Mouse (Mus musculus): Measurements from ENCODE around the gene Pdcd4. TPM values are rescaled to one million over a fixed set of nuclear protein-coding genes. Genes with fewer than 3 reads are reported as not detected.
"Not testable (repeated sequence)": the region's sequence is repeated elsewhere in the genome, so short reads cannot be mapped to it uniquely, and the experiment has no call there.

Gene Pdcd4
- polyA plus RNA-seq, 1 experiment from 2014 or later, result 50.1 TPM

GRCm38 (mm10) chr19:53901931-53902738 is 10.1 kb downstream of the Pdcd4 start:
- ATAC-seq (replicated peaks; ENCODE audit: low FRiP score) (peak; percentile 40), DNase-seq (ENCODE audit: low spot score) (peak; percentile 41)
- 33% methylated on average over 15 of the region's 15 CpGs for WGBS
- Histone ChIP-seq H3K27ac (ENCODE audit: low read depth, low read length) (peak overlapping the region; percentile 89), H3K36me3 (ENCODE audit: control insufficient read depth, insufficient read depth, low read length) (no peaks in the 10 kb centered on the region), H3K27me3 (replicated peaks; ENCODE audit: control insufficient read depth, insufficient read depth, low read length) (no peaks in the 10 kb centered on the region), H3K9me3 (ENCODE audit: control insufficient read depth, low read length) (no peaks in the 10 kb centered on the region), H3K4me1 (replicated peaks; ENCODE audit: control insufficient read depth, insufficient read depth, low read length) (peaks cover 16% of the 10 kb centered on the region), H3K4me3 (ENCODE audit: low read depth, low read length) (peak overlapping the region; percentile 98), H3K9ac (ENCODE audit: low read depth, low read length) (peak overlapping the region; percentile 83), H3K4me2 (peak overlapping the region; percentile 95)

DNA sequence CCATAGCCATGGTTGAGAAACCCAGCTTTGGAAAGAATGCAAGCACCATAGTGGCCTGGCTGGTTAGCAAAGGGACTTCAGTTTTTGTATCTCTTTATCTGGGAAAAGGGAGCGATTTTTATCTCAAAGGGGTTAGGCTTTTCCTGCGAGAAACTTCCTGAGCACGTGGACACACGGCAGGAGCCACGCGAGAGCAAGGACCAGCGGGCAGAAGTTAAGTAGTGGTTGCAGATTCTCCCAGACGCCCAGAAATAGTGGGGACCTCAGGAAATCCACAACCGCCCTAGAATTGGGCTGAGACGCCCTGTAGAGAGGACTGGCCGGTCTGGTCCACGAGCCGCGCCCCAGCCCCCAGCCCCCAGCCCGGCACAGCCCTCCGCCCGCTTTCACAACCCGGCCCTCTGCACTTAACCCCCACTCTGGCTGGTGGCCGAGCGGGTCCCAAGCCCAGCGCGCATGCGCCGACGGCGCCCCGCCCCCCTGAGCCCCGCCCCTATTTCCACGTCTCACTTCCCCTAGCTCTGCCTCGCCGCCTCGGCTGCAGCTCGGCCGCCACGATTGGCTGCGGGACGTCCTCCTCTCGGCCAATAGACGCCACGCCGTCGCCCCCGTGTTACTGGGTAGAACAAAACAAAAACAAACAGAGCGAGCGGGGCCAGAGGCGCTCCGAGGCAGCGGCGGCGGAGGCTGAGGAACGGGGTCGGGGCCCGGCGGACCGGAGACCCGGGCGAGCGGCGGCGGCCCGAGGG is 10.9 kb downstream of the Pdcd4 start:
- Histone ChIP-seq H3K9ac (ENCODE audit: low read depth, low read length) (peak overlapping the region; percentile 88), H3K27me3 (replicated peaks; ENCODE audit: control insufficient read depth, insufficient read depth, low read length) (no peaks in the 10 kb centered on the region), H3K9me3 (ENCODE audit: control insufficient read depth, low read length) (no peaks in the 10 kb centered on the region), H3K4me1 (replicated peaks; ENCODE audit: control insufficient read depth, insufficient read depth, low read length) (peaks cover 16% of the 10 kb centered on the region), H3K4me3 (ENCODE audit: low read depth, low read length) (peak overlapping the region; percentile 98), H3K27ac (ENCODE audit: low read depth, low read length) (peak overlapping the region; percentile 89), H3K4me2 (peak overlapping the region; percentile 95), H3K36me3 (ENCODE audit: control insufficient read depth, insufficient read depth, low read length) (no peaks in the 10 kb centered on the region)
- peak; percentile 95 for ATAC-seq (replicated peaks; ENCODE audit: low FRiP score)
- DNase-seq (ENCODE audit: low spot score), result peak; percentile 100
- WGBS, result under 1% methylated on average over 61 of the region's 61 CpGs

GRCm38 (mm10) chr19:53903507-53904321 is 11.7 kb downstream of the Pdcd4 start:
- H3K9ac ChIP-seq (ENCODE audit: low read depth, low read length), result peak overlapping the region; percentile 88
- H3K4me1 ChIP-seq (replicated peaks; ENCODE audit: control insufficient read depth, insufficient read depth, low read length), result peaks cover 16% of the 10 kb centered on the region
- H3K9me3 ChIP-seq (ENCODE audit: control insufficient read depth, low read length), result no peaks in the 10 kb centered on the region
- no peaks in the 10 kb centered on the region for H3K36me3 ChIP-seq (ENCODE audit: control insufficient read depth, insufficient read depth, low read length)
- H3K27me3 ChIP-seq (replicated peaks; ENCODE audit: control insufficient read depth, insufficient read depth, low read length), result no peaks in the 10 kb centered on the region
- peak overlapping the region; percentile 78 for H3K4me2 ChIP-seq
- H3K4me3 ChIP-seq (ENCODE audit: low read depth, low read length), result peak overlapping the region; percentile 98
- DNase-seq (ENCODE audit: low spot score), result peak; percentile 75
- peak overlapping the region; percentile 69 for H3K27ac ChIP-seq (ENCODE audit: low read depth, low read length)
- under 1% methylated on average over 74 of the region's 83 CpGs for WGBS
- peak; percentile 55 for ATAC-seq (replicated peaks; ENCODE audit: low FRiP score)

DNA sequence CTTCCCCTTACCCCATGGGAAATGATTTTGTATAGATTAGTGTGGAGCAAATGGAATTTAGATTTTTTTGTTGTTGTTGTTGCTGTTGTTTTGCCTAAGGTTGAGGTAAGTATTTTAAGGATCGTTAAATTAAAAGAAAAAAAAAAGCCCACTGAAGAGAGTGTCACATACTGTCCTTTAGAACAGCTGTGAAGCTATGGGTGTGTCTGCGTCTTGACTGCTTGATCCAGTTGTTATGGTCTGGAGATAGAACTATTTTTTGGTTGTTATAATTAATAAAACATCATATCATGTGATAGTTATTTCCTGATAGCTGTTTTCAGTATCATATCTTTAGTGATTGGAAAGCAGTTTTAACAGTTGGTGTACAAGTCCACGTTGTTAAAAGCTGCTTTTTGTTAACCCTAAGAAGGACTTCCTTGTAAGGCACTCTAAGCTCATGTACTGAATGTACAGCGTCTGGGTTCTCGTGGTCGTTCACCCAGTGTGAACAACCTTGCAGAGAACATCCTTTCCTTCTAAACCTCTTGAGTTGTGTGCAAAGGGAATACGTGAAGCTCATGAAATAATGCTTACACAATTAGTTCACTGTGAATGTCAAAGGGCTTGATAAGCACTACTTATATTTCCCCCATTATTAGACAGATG is 12.9 kb downstream of the Pdcd4 start:
- DNase-seq (ENCODE audit: low spot score), result no peak
- Histone ChIP-seq H3K4me2 (peak overlapping the region; percentile 78), H3K36me3 (ENCODE audit: control insufficient read depth, insufficient read depth, low read length) (peaks cover 5% of the 10 kb centered on the region; the same call in 1 of the 2 replicates), H3K4me3 (ENCODE audit: low read depth, low read length) (no peak overlapping the region; the same call in 1 of the 2 replicates), H3K27me3 (replicated peaks; ENCODE audit: control insufficient read depth, insufficient read depth, low read length) (no peaks in the 10 kb centered on the region), H3K9me3 (ENCODE audit: control insufficient read depth, low read length) (no peaks in the 10 kb centered on the region), H3K27ac (ENCODE audit: low read depth, low read length) (no peak overlapping the region), H3K9ac (ENCODE audit: low read depth, low read length) (no peak overlapping the region), H3K4me1 (replicated peaks; ENCODE audit: control insufficient read depth, insufficient read depth, low read length) (peaks cover 16% of the 10 kb centered on the region)
- ATAC-seq (replicated peaks; ENCODE audit: low FRiP score), result no peak
- WGBS, result 68% methylated on average over 7 of the region's 7 CpGs

DNA sequence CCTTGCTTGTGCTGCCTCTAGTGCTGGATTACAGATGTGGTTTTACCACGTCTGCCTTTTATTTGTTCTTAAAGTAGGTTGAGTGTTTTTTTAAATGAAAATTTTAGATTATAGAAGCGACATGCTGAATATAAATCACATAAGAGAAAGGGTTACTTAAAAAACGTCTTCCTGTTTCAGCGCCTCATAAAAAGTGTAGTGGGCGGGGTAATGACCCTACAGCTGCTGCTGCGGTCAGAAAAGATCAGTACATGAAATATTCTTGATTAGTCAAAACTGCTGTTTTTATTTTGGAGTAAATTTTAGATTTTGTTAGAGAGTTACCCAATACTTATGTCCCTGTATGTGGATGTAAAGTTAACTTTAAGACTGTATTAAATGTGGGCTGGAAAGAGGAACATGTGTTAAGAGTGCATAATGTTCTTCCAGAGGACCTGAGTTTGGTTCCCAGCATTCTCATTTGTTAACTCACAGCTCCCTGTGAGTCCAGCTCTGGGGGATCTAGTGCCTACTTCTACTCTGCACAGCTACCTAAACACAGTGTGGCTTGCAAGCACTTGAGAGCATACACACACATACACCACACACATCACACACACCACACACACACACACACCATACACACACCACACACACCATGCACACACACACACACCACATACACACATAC is 14.1 kb downstream of the Pdcd4 start:
- Histone ChIP-seq H3K4me2 (peak overlapping the region; percentile 78), H3K9ac (ENCODE audit: low read depth, low read length) (no peak overlapping the region), H3K27me3 (replicated peaks; ENCODE audit: control insufficient read depth, insufficient read depth, low read length) (no peaks in the 10 kb centered on the region), H3K4me3 (ENCODE audit: low read depth, low read length) (no peak overlapping the region), H3K4me1 (replicated peaks; ENCODE audit: control insufficient read depth, insufficient read depth, low read length) (peaks cover 16% of the 10 kb centered on the region), H3K36me3 (ENCODE audit: control insufficient read depth, insufficient read depth, low read length) (peaks cover 7% of the 10 kb centered on the region), H3K27ac (ENCODE audit: low read depth, low read length) (no peak overlapping the region), H3K9me3 (ENCODE audit: control insufficient read depth, low read length) (no peaks in the 10 kb centered on the region)
- ATAC-seq (replicated peaks; ENCODE audit: low FRiP score) (no peak), DNase-seq (ENCODE audit: low spot score) (no peak)
- WGBS, result 56% methylated on average over 6 of the region's 6 CpGs

GRCm38 (mm10) chr19:53906703-53907070 is 14.7 kb downstream of the Pdcd4 start:
- ATAC-seq (replicated peaks; ENCODE audit: low FRiP score); H3K27ac ChIP-seq (ENCODE audit: low read depth, low read length); H3K36me3 ChIP-seq (ENCODE audit: control insufficient read depth, insufficient read depth, low read length): not testable (repeated sequence)

GRCm38 (mm10) chr19:53914950-53915349 is 22.9 kb downstream of the Pdcd4 start:
- ATAC-seq (replicated peaks; ENCODE audit: low FRiP score) (no peak), DNase-seq (ENCODE audit: low spot score) (no peak)
- no peaks in the 10 kb centered on the region for H3K27me3 ChIP-seq (replicated peaks; ENCODE audit: control insufficient read depth, insufficient read depth, low read length)

More at GRCm38 (mm10) chr19:53906703-53907070, 14.7 kb downstream of the Pdcd4 start:
- not testable (repeated sequence) for H3K27me3 ChIP-seq (replicated peaks; ENCODE audit: control insufficient read depth, insufficient read depth, low read length); DNase-seq (ENCODE audit: low spot score); H3K9ac ChIP-seq (ENCODE audit: low read depth, low read length); H3K4me3 ChIP-seq (ENCODE audit: low read depth, low read length); H3K4me2 ChIP-seq; H3K9me3 ChIP-seq (ENCODE audit: control insufficient read depth, low read length)
- peaks cover 14% of the 10 kb centered on the region for H3K4me1 ChIP-seq (replicated peaks; ENCODE audit: control insufficient read depth, insufficient read depth, low read length)

More at GRCm38 (mm10) chr19:53914950-53915349, 22.9 kb downstream of the Pdcd4 start:
- Histone ChIP-seq H3K9me3 (ENCODE audit: control insufficient read depth, low read length) (no peaks in the 10 kb centered on the region), H3K4me2 (no peak overlapping the region), H3K4me1 (replicated peaks; ENCODE audit: control insufficient read depth, insufficient read depth, low read length) (no peaks in the 10 kb centered on the region), H3K36me3 (ENCODE audit: control insufficient read depth, insufficient read depth, low read length) (peaks cover 8% of the 10 kb centered on the region; the same call in 1 of the 2 replicates), H3K9ac (ENCODE audit: low read depth, low read length) (no peak overlapping the region), H3K4me3 (ENCODE audit: low read depth, low read length) (no peak overlapping the region), H3K27ac (ENCODE audit: low read depth, low read length) (no peak overlapping the region)
- WGBS, result 89% methylated on average over 4 of the region's 4 CpGs

Data from liver, embryonic 11.5 days (tissue).